Mouse (Mus musculus) hindbrain, embryonic 11.5 days (tissue): Measurements from ENCODE around the gene Utp18. TPM values are rescaled to one million over a fixed set of nuclear protein-coding genes. Genes with fewer than 3 reads are reported as not detected.

ENCODE experiments used
- ATAC-seq: fragments of 200-750 bp; cut with Nextera tagmentation; 2 replicates; pipeline ENCODE4 v1.8.0; 2017; ENCODE audit warnings: mild to moderate bottlenecking, moderate TSS enrichment, moderate library complexity; ENCODE audit not compliant: low FRiP score
- DNase-seq: peaks from one replicate; pipeline ENCODE4 v3.0.0-alpha.2; 2015; ENCODE audit warnings: low spot score
- H3K27ac ChIP-seq: fragments of 300-500 bp; sonication (generic); 2 replicates; pipeline ENCODE4 v1.5.1; 2014; ENCODE audit warnings: mild to moderate bottlenecking, low read depth, low read length
- H3K27me3 ChIP-seq: fragments of 300-500 bp; sonication (generic); 2 replicates; pipeline ENCODE4 v1.6.1; 2014; ENCODE audit warnings: mild to moderate bottlenecking, low read length, moderate library complexity, mixed read lengths; ENCODE audit not compliant: control insufficient read depth, insufficient read depth
- H3K36me3 ChIP-seq: fragments of 300-500 bp; sonication (generic); 2 replicates; pipeline ENCODE4 v1.6.1; 2014; ENCODE audit warnings: mild to moderate bottlenecking, low read length, moderate library complexity, mixed read lengths; ENCODE audit not compliant: control insufficient read depth, insufficient read depth
- H3K4me1 ChIP-seq: fragments of 300-500 bp; sonication (generic); replicated peaks from 2 replicates; pipeline ENCODE4 v1.6.1; 2014; ENCODE audit warnings: low read length, mixed read lengths; ENCODE audit not compliant: control insufficient read depth, insufficient read depth
- H3K4me2 ChIP-seq: fragments of 300-500 bp; sonication (generic); replicated peaks from 2 replicates; pipeline ENCODE4 v1.6.1; 2014; ENCODE audit warnings: mild to moderate bottlenecking, low read depth, low read length
- H3K4me3 ChIP-seq: fragments of 300-500 bp; sonication (generic); 2 replicates; pipeline ENCODE4 v1.5.1; 2014; ENCODE audit warnings: low read depth, low read length
- H3K9ac ChIP-seq: fragments of 300-500 bp; sonication (generic); 2 replicates; pipeline ENCODE4 v1.6.1; 2014; ENCODE audit warnings: low read depth, low read length
- H3K9me3 ChIP-seq: fragments of 300-500 bp; sonication (generic); 2 replicates; pipeline ENCODE4 v1.6.1; 2016; ENCODE audit warnings: low read length; ENCODE audit not compliant: control insufficient read depth
- WGBS: fragments of 180-500 bp; shearing (Covaris S2); extraction: QIAGEN DNeasy Blood & Tissue Kit; methylation state at CpG from one replicate; pipeline ENCODE4 v1.1.7; 2014; 5-methylcytosine and 5-hydroxymethylcytosine counted together
- polyA plus RNA-seq: library from polyadenylated mRNA; unstranded; fragments of >200 nt; fragmentation: Nextera tagmentation; extraction: Ambion mirVana; gene quantifications from 2 replicates; pipeline ENCODE4 v1.2.1, GENCODE M21; 2014

The Utp18 gene
- polyA plus RNA-seq, 1 experiment from 2014 or later = 48.3 TPM

GRCm38 (mm10) chr11:93817966-93818738 is 67.4 kb downstream of the Utp18 start:
- no peak overlapping the region for H3K4me2 ChIP-seq
- H3K27me3 ChIP-seq = no peaks in the 10 kb centered on the region
- no peaks in the 10 kb centered on the region for H3K36me3 ChIP-seq
- H3K9ac ChIP-seq = no peak overlapping the region
- no peaks in the 10 kb centered on the region for H3K9me3 ChIP-seq
- H3K4me3 ChIP-seq = no peak overlapping the region
- H3K27ac ChIP-seq = no peak overlapping the region
- DNase-seq (no peak), ATAC-seq (no peak)
- WGBS = 60% methylated on average over 15 of the region's 15 CpGs
- H3K4me1 ChIP-seq = no peaks in the 10 kb centered on the region

- Histone ChIP-seq H3K9ac (no peak overlapping the region), H3K9me3 (no peaks in the 10 kb centered on the region), H3K27me3 (no peaks in the 10 kb centered on the region), H3K36me3 (no peaks in the 10 kb centered on the region), H3K4me3 (no peak overlapping the region), H3K27ac (no peak overlapping the region), H3K4me1 (no peaks in the 10 kb centered on the region), H3K4me2 (no peak overlapping the region)
- 92% methylated on average over 4 of the region's 4 CpGs for WGBS
- DNase-seq (no peak), ATAC-seq (no peak)
Measured at GRCm38 (mm10) chr11:93812955-93813354, 72.6 kb downstream of the Utp18 start.

- no peaks in the 10 kb centered on the region for H3K27me3 ChIP-seq
- H3K36me3 ChIP-seq = no peaks in the 10 kb centered on the region
- H3K4me2 ChIP-seq = no peak overlapping the region
- H3K4me1 ChIP-seq = no peaks in the 10 kb centered on the region
- DNase-seq (peak; percentile 73), ATAC-seq (peak; percentile 59; the same call in 1 of the 2 replicates)
- WGBS = 48% methylated on average over 11 of the region's 11 CpGs
- H3K9ac ChIP-seq = no peak overlapping the region
- H3K4me3 ChIP-seq = no peak overlapping the region
- no peaks in the 10 kb centered on the region for H3K9me3 ChIP-seq
- no peak overlapping the region for H3K27ac ChIP-seq
Measured at GRCm38 (mm10) chr11:93812125-93812868, 73.3 kb downstream of the Utp18 start.

Other genes starting within 250 kb of the Utp18 start
- 30.1 and 37.6 TPM in 2 replicates for gene Mbtd1, start 86 bp upstream of the Utp18 start, polyA plus RNA-seq
- gene Nme2, start 70.5 kb upstream of the Utp18 start, polyA plus RNA-seq = 140 and 142 TPM in 2 replicates
- gene Gm20390, start 82.5 kb upstream of the Utp18 start, polyA plus RNA-seq = 393 and 395 TPM in 2 replicates
- 198 and 206 TPM in 2 replicates for gene Nme1, start 82.8 kb upstream of the Utp18 start, polyA plus RNA-seq
- 107 and 109 TPM in 2 replicates for gene Spag9, start 110.3 kb upstream of the Utp18 start, polyA plus RNA-seq